8 mouse cellular contexts compared by ENCODE assay signal in the genomic region with DNA sequence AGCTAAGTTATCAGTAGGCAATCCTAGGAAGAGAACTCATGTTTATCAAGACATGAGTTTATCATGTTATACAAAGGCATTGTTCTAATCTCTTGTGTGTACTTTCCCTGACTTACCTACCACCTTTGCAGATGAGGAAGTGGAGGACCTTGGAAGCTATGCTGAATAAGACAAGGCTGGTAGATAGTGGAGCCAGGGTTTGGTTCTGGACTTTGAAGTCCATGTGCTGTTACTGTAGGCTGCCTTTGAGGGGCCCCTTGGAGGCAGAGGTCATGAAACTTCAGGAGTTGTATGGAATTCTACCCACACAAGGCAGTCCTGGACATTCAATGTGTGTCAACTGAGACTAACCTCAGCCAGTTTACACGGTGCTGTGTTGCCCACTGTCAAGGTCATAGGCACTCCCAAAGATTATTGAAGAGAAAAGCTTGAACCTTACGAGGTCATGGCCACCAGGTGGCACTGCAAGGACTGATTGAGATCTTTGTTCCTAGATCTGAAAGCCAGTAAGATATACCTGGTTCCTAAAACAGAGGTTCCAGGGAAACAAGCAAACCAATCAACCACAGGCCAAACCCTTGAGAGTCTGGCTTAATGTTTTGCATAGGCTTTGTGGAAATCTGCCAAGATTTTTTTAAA.
DNase-seq lines count a peak whose midpoint lies in the region; ATAC-seq and TF ChIP-seq lines count a peak whose summit lies in the region.
"Had no signal": no experiment of that assay in that cellular context is flagged by ENCODE, and none has a peak within 500 bp of the region (broad histone marks: within the 10 kb centered on the region; RNA-seq: fewer than 3 reads in every experiment).

No protein-coding gene starts in this region.

- H3K9me3 ChIP-seq in intestine, embryonic 15.5 days = no peaks in the 10 kb centered on the region
- 0 out of 2 replicates have a peak, but pooled peaks cover 5% of the 10 kb centered on the region for H3K9me3 ChIP-seq in liver, embryonic 13.5 days (replicated peaks)
- H3K9me3 ChIP-seq: hindbrain, embryonic 15.5 days had no signal

- no peaks in the 10 kb centered on the region for H3K36me3 ChIP-seq in C2C12 (ENCODE audit: control insufficient read depth, insufficient read depth)
- no peaks in the 10 kb centered on the region for H3K36me3 ChIP-seq in intestine, embryonic 15.5 days
- H3K36me3 ChIP-seq in liver, embryonic 13.5 days = no peaks in the 10 kb centered on the region
- H3K36me3 ChIP-seq: hindbrain, embryonic 15.5 days had no signal

- peak; percentile 26 for TF ChIP-seq CTCF in C2C12 (IDR thresholded peaks at IDR 0.05; ENCODE audit: control insufficient read depth, insufficient read depth, insufficient read length)
- TF ChIP-seq CTCF in brain, embryonic 14.5 days (IDR thresholded peaks at IDR 0.05; ENCODE audit: borderline replicate concordance, extremely low read depth, insufficient read depth, insufficient read length) = peak; percentile 64; the same call in 1 of the 2 replicates

- H3K4me3 ChIP-seq in C2C12 (ENCODE audit: insufficient read depth, poor library complexity, severe bottlenecking) = no peak overlapping the region
- no peak overlapping the region for H3K4me3 ChIP-seq in intestine, embryonic 15.5 days (replicated peaks)
- H3K4me3 ChIP-seq in liver, embryonic 13.5 days (replicated peaks) = no peak overlapping the region
- H3K4me3 ChIP-seq: hindbrain, embryonic 15.5 days had no signal

- no peaks in the 10 kb centered on the region for H3K4me1 ChIP-seq in intestine, embryonic 15.5 days (replicated peaks)
- H3K4me1 ChIP-seq in liver, embryonic 13.5 days (replicated peaks) = peaks cover 7% of the 10 kb centered on the region
- H3K4me1 ChIP-seq: hindbrain, embryonic 15.5 days had no signal

- H3K27me3 ChIP-seq in C2C12 (ENCODE audit: control insufficient read depth, insufficient read depth, insufficient read length) = no peaks in the 10 kb centered on the region
- H3K27me3 ChIP-seq in intestine, embryonic 15.5 days (replicated peaks) = no peaks in the 10 kb centered on the region
- 0 out of 2 replicates have a peak, but pooled peaks cover 2% of the 10 kb centered on the region for H3K27me3 ChIP-seq in liver, embryonic 13.5 days
- H3K27me3 ChIP-seq: hindbrain, embryonic 15.5 days had no signal

- no peak overlapping the region for H3ac ChIP-seq in C2C12 (ENCODE audit: control insufficient read depth, insufficient read length, low read depth)

- no peak overlapping the region for H3K27ac ChIP-seq in intestine, embryonic 15.5 days
- no peak overlapping the region for H3K27ac ChIP-seq in liver, embryonic 13.5 days
- H3K27ac ChIP-seq: hindbrain, embryonic 15.5 days had no signal

- ATAC-seq in erythroblast, adult 5-6 weeks (replicated peaks; ENCODE audit: low FRiP score, poor library complexity, severe bottlenecking) = peak; percentile 62
- ATAC-seq in intestine, embryonic 15.5 days = peak; percentile 92
- peak; percentile 50; the same call in 1 of the 2 replicates for ATAC-seq in liver, embryonic 13.5 days (ENCODE audit: low read depth)

- WGBS in intestine, embryonic 15.5 days = 16% methylated on average over 2 of the region's 2 CpGs
- 8% methylated on average over 2 of the region's 2 CpGs for WGBS in liver, embryonic 13.5 days (ENCODE audit: insufficient replicate concordance)

- H3K9ac ChIP-seq in intestine, embryonic 15.5 days = no peak overlapping the region
- H3K9ac ChIP-seq in liver, embryonic 13.5 days = no peak overlapping the region
- H3K9ac ChIP-seq: hindbrain, embryonic 15.5 days had no signal

- no peak for TF ChIP-seq POLR2A in brain, embryonic 14.5 days (IDR thresholded peaks at IDR 0.05; ENCODE audit: borderline replicate concordance, extremely low read depth, insufficient read depth, insufficient read length, poor library complexity, severe bottlenecking)

- H3K4me2 ChIP-seq in intestine, embryonic 15.5 days (replicated peaks) = no peak overlapping the region
- no peak overlapping the region for H3K4me2 ChIP-seq in liver, embryonic 13.5 days
- H3K4me2 ChIP-seq: hindbrain, embryonic 15.5 days had no signal

- H3K79me2 ChIP-seq in C2C12 (ENCODE audit: control insufficient read depth, insufficient read depth) = no peaks in the 10 kb centered on the region

- peak; percentile 80 for DNase-seq in 416B (ENCODE audit: low read depth)
- peak; percentile 74 for DNase-seq in brain, embryonic 14.5 days (ENCODE audit: low read depth)
- DNase-seq in liver, embryonic 13.5 days = peak; percentile 44
- peak; percentile 79 for DNase-seq in right cerebral cortex, postnatal 14 days

- no peaks in the 10 kb centered on the region for H3K79me3 ChIP-seq in C2C12 (ENCODE audit: low read depth)

TF ChIP-seq in C2C12, 6 proteins besides CTCF, POLR2A, EP300 and RAD21:
- TF ChIP-seq MAX (IDR thresholded peaks at IDR 0.05) = no peak
- TF ChIP-seq CEBPB (IDR thresholded peaks at IDR 0.05; ENCODE audit: low read depth) = no peak
- no peak for TF ChIP-seq USF1 (IDR thresholded peaks at IDR 0.05; ENCODE audit: low read depth)
- no peak for TF ChIP-seq MYOG (IDR thresholded peaks at IDR 0.05; ENCODE audit: control insufficient read depth, extremely low read depth, insufficient read length)
- TF ChIP-seq MYOD1 (IDR thresholded peaks at IDR 0.05; ENCODE audit: control insufficient read depth, insufficient read length, low read depth) = no peak
- TF ChIP-seq FOSL1 (IDR thresholded peaks at IDR 0.05; ENCODE audit: insufficient read depth, low read length, poor library complexity, severe bottlenecking) = no peak
